9 mouse cellular contexts compared by ENCODE assay signal in genomic region chr12:102730798-102731619, GRCm38 (mm10). TPM values are rescaled to one million over a fixed set of nuclear protein-coding genes. Genes with fewer than 3 reads are reported as not detected.
DNase-seq lines count a peak whose midpoint lies in the region; ATAC-seq and TF ChIP-seq lines count a peak whose summit lies in the region.
"Had no signal": no experiment of that assay in that cellular context is flagged by ENCODE, and none has a peak within 500 bp of the region (broad histone marks: within the 10 kb centered on the region; RNA-seq: fewer than 3 reads in every experiment).

No protein-coding gene starts in this region.

- 34% methylated on average over 16 of the region's 16 CpGs for WGBS in lung, postnatal 0 days
- WGBS in embryonic facial prominence, embryonic 14.5 days: 36% methylated on average over 16 of the region's 16 CpGs
- WGBS in kidney, embryonic 16.5 days: 18% methylated on average over 16 of the region's 16 CpGs
- 9% methylated on average over 16 of the region's 16 CpGs for WGBS in neural tube, embryonic 13.5 days

- H3K4me2 ChIP-seq in lung, postnatal 0 days (replicated peaks; ENCODE audit: low read depth, low read length): peak overlapping the region; percentile 17; the same call in 1 of the 2 replicates
- H3K4me2 ChIP-seq in embryonic facial prominence, embryonic 14.5 days (ENCODE audit: low read depth, low read length): peak overlapping the region; percentile 51
- H3K4me2 ChIP-seq in kidney, embryonic 16.5 days (replicated peaks; ENCODE audit: low read depth, low read length): peak overlapping the region; percentile 53
- peak overlapping the region; percentile 53 for H3K4me2 ChIP-seq in neural tube, embryonic 13.5 days

- DNase-seq in lung, postnatal 0 days (ENCODE audit: low spot score): peak; percentile 10
- no peak for DNase-seq in lung, postnatal 14 days
- DNase-seq in embryonic facial prominence, embryonic 14.5 days (ENCODE audit: low spot score): no peak
- no peak for DNase-seq in urinary bladder, postnatal 36 days (ENCODE audit: low spot score in 2 of 2)
- DNase-seq in gastrocnemius, adult 8-10 months (ENCODE audit: low spot score in 2 of 2): no peak
- DNase-seq in layer of hippocampus, adult 9-11 months: no peak

- no peaks in the 10 kb centered on the region for H3K36me3 ChIP-seq in lung, postnatal 0 days (ENCODE audit: insufficient read depth, low read length)
- no peaks in the 10 kb centered on the region for H3K36me3 ChIP-seq in embryonic facial prominence, embryonic 14.5 days (ENCODE audit: control insufficient read depth, insufficient read depth, low read length)
- H3K36me3 ChIP-seq in kidney, embryonic 16.5 days (ENCODE audit: insufficient read depth, low read length): no peaks in the 10 kb centered on the region
- no peaks in the 10 kb centered on the region for H3K36me3 ChIP-seq in neural tube, embryonic 13.5 days

- TF ChIP-seq EP300 in lung, postnatal 0 days (IDR thresholded peaks at IDR 0.05): no peak

- no peak overlapping the region for H3K4me3 ChIP-seq in lung, postnatal 0 days (ENCODE audit: low read depth, low read length)
- H3K4me3 ChIP-seq in embryonic facial prominence, embryonic 14.5 days (ENCODE audit: low read depth, low read length): peak overlapping the region; percentile 26
- H3K4me3 ChIP-seq in kidney, embryonic 16.5 days (ENCODE audit: low read length): peak overlapping the region; percentile 27
- H3K4me3 ChIP-seq in neural tube, embryonic 13.5 days: peak overlapping the region; percentile 24

- H3K9me3 ChIP-seq in lung, postnatal 0 days (ENCODE audit: low read length): no peaks in the 10 kb centered on the region
- no peaks in the 10 kb centered on the region for H3K9me3 ChIP-seq in embryonic facial prominence, embryonic 14.5 days (ENCODE audit: control insufficient read depth, low read length)
- no peaks in the 10 kb centered on the region for H3K9me3 ChIP-seq in kidney, embryonic 16.5 days (ENCODE audit: low read length)
- H3K9me3 ChIP-seq in neural tube, embryonic 13.5 days: no peaks in the 10 kb centered on the region

- TF ChIP-seq CTCF in lung, postnatal 0 days (IDR thresholded peaks at IDR 0.05): no peak

- no peaks in the 10 kb centered on the region for H3K27me3 ChIP-seq in lung, postnatal 0 days (replicated peaks; ENCODE audit: insufficient read depth, low read length)
- no peaks in the 10 kb centered on the region for H3K27me3 ChIP-seq in embryonic facial prominence, embryonic 14.5 days (replicated peaks; ENCODE audit: control insufficient read depth, insufficient read depth, low read length)
- H3K27me3 ChIP-seq in kidney, embryonic 16.5 days (ENCODE audit: insufficient read depth, low read length): no peaks in the 10 kb centered on the region
- H3K27me3 ChIP-seq in neural tube, embryonic 13.5 days: no peaks in the 10 kb centered on the region

- H3K4me1 ChIP-seq in lung, postnatal 0 days (ENCODE audit: insufficient read depth, low read depth, low read length): no peaks in the 10 kb centered on the region; the same call in 1 of the 2 replicates
- H3K4me1 ChIP-seq in embryonic facial prominence, embryonic 14.5 days (ENCODE audit: control insufficient read depth, insufficient read depth, low read length): peaks cover 12% of the 10 kb centered on the region
- peaks cover 17% of the 10 kb centered on the region for H3K4me1 ChIP-seq in kidney, embryonic 16.5 days (ENCODE audit: insufficient read depth, low read length)
- H3K4me1 ChIP-seq in neural tube, embryonic 13.5 days (replicated peaks): peaks cover 26% of the 10 kb centered on the region

- H3K27ac ChIP-seq in lung, postnatal 0 days (ENCODE audit: low read length): no peak overlapping the region
- peak overlapping the region; percentile 77 for H3K27ac ChIP-seq in embryonic facial prominence, embryonic 14.5 days (replicated peaks; ENCODE audit: low read depth, low read length)
- peak overlapping the region; percentile 93 for H3K27ac ChIP-seq in kidney, embryonic 16.5 days (ENCODE audit: low read length)
- H3K27ac ChIP-seq in neural tube, embryonic 13.5 days (replicated peaks): peak overlapping the region; percentile 87

- 0 out of 2 replicates have a peak, but pooled peaks have one; percentile 1 for ATAC-seq in lung, postnatal 0 days
- peak; percentile 21; the same call in 1 of the 2 replicates for ATAC-seq in embryonic facial prominence, embryonic 14.5 days (ENCODE audit: low read depth)
- ATAC-seq in kidney, embryonic 16.5 days (ENCODE audit: low FRiP score, low TSS enrichment): peak; percentile 57
- peak; percentile 78 for ATAC-seq in neural tube, embryonic 13.5 days (ENCODE audit: low read depth)

- no peak overlapping the region for H3K9ac ChIP-seq in lung, postnatal 0 days (replicated peaks; ENCODE audit: low read depth)
- peak overlapping the region; percentile 19; the same call in 1 of the 2 replicates for H3K9ac ChIP-seq in embryonic facial prominence, embryonic 14.5 days (ENCODE audit: low read depth, low read length)
- H3K9ac ChIP-seq in kidney, embryonic 16.5 days (replicated peaks; ENCODE audit: low read length): no peak overlapping the region
- peak overlapping the region; percentile 1 for H3K9ac ChIP-seq in neural tube, embryonic 13.5 days

RNA-seq across cellular contexts. Expression of gene Moap1, which starts 12.5 kb away (rescaled TPM):
- 9.7 and 10.1 TPM in 2 replicates for polyA plus RNA-seq in lung, postnatal 0 days (2015; fragmentation: Nextera tagmentation; extraction: Ambion mirVana)
- polyA plus RNA-seq in embryonic facial prominence, embryonic 14.5 days (2014; fragmentation: Nextera tagmentation; extraction: Ambion mirVana): 17.8 and 23.9 TPM in 2 replicates
- 29.3 and 32.4 TPM in 2 replicates for polyA plus RNA-seq in kidney, embryonic 16.5 days (2015; fragmentation: Nextera tagmentation; extraction: Ambion mirVana)
- polyA plus RNA-seq in neural tube, embryonic 13.5 days (2015; fragmentation: Nextera tagmentation; extraction: Ambion mirVana): 53.0 and 58.6 TPM in 2 replicates
- total RNA-seq in gastrocnemius, adult 8-10 months (2022): 1 to 10 TPM; 3.8 to 4.7 (median 4.2) TPM

RNA-seq across cellular contexts. Expression of gene Tmem251, which starts 12.6 kb away (rescaled TPM):
- 9.9 and 12.5 TPM in 2 replicates for polyA plus RNA-seq in lung, postnatal 0 days (2015; fragmentation: Nextera tagmentation; extraction: Ambion mirVana)
- polyA plus RNA-seq in embryonic facial prominence, embryonic 14.5 days (2014; fragmentation: Nextera tagmentation; extraction: Ambion mirVana): 9.8 and 10.6 TPM in 2 replicates
- 9.5 and 11.0 TPM in 2 replicates for polyA plus RNA-seq in kidney, embryonic 16.5 days (2015; fragmentation: Nextera tagmentation; extraction: Ambion mirVana)
- 11.0 and 13.3 TPM in 2 replicates for polyA plus RNA-seq in neural tube, embryonic 13.5 days (2015; fragmentation: Nextera tagmentation; extraction: Ambion mirVana)
- 1 to 10 TPM; 2.3 to 4.2 (median 2.5) TPM for total RNA-seq in gastrocnemius, adult 8-10 months (2022)

RNA-seq across cellular contexts. Expression of gene Itpk1, which starts 26.3 kb away (rescaled TPM):
- polyA plus RNA-seq in lung, postnatal 0 days (2015; fragmentation: Nextera tagmentation; extraction: Ambion mirVana): 9.7 and 10.9 TPM in 2 replicates
- 9.6 and 10.9 TPM in 2 replicates for polyA plus RNA-seq in embryonic facial prominence, embryonic 14.5 days (2014; fragmentation: Nextera tagmentation; extraction: Ambion mirVana)
- 23.9 and 24.5 TPM in 2 replicates for polyA plus RNA-seq in kidney, embryonic 16.5 days (2015; fragmentation: Nextera tagmentation; extraction: Ambion mirVana)
- polyA plus RNA-seq in neural tube, embryonic 13.5 days (2015; fragmentation: Nextera tagmentation; extraction: Ambion mirVana): 30.9 and 34.0 TPM in 2 replicates
- 10 to 100 TPM in 1 of 4 experiments, 1 to 10 TPM in 3; 5.7 to 10.4 (median 8.2) TPM for total RNA-seq in gastrocnemius, adult 8-10 months (2022)

RNA-seq across cellular contexts. Expression of gene Gm28051, which starts 26.6 kb away (rescaled TPM):
- not detected in 2 replicates for polyA plus RNA-seq in lung, postnatal 0 days (2015; fragmentation: Nextera tagmentation; extraction: Ambion mirVana)
- not detected in 2 replicates for polyA plus RNA-seq in embryonic facial prominence, embryonic 14.5 days (2014; fragmentation: Nextera tagmentation; extraction: Ambion mirVana)
- polyA plus RNA-seq in kidney, embryonic 16.5 days (2015; fragmentation: Nextera tagmentation; extraction: Ambion mirVana): not detected in 2 replicates
- not detected in 2 replicates for polyA plus RNA-seq in neural tube, embryonic 13.5 days (2015; fragmentation: Nextera tagmentation; extraction: Ambion mirVana)
- total RNA-seq in gastrocnemius, adult 8-10 months (2022): not detected
- polyA plus RNA-seq: spleen, adult 2 months had no signal

RNA-seq across cellular contexts. Expression of gene Gon7, which starts 26.6 kb away (rescaled TPM):
- 15.1 and 17.6 TPM in 2 replicates for polyA plus RNA-seq in lung, postnatal 0 days (2015; fragmentation: Nextera tagmentation; extraction: Ambion mirVana)
- polyA plus RNA-seq in embryonic facial prominence, embryonic 14.5 days (2014; fragmentation: Nextera tagmentation; extraction: Ambion mirVana): 16.2 and 17.6 TPM in 2 replicates
- 29.3 and 34.0 TPM in 2 replicates for polyA plus RNA-seq in kidney, embryonic 16.5 days (2015; fragmentation: Nextera tagmentation; extraction: Ambion mirVana)
- polyA plus RNA-seq in neural tube, embryonic 13.5 days (2015; fragmentation: Nextera tagmentation; extraction: Ambion mirVana): 50.3 and 50.8 TPM in 2 replicates
- total RNA-seq in gastrocnemius, adult 8-10 months (2022): 10 to 100 TPM; 10.3 to 12.0 (median 10.9) TPM

Comparison
In these comparisons a context has a peak if more than half of its experiments do, and no peak if none do; other contexts are left out.
1. ATAC-seq: peak in every context shown above with its lines; median percentile 78 in neural tube, embryonic 13.5 days; 57 in kidney, embryonic 16.5 days; 21 in embryonic facial prominence, embryonic 14.5 days; 1 in lung, postnatal 0 days.
2. H3K9ac ChIP-seq: peak in embryonic facial prominence, embryonic 14.5 days (single experiment) and neural tube, embryonic 13.5 days (single experiment); none in lung, postnatal 0 days (single experiment) and kidney, embryonic 16.5 days (single experiment).
3. Peak in every context shown above with its lines, with median percentiles within 50 percentile points of each other: H3K4me2 ChIP-seq.